Mouse (Mus musculus): Measurements from ENCODE around the gene Mmp7. TPM values are rescaled to one million over a fixed set of nuclear protein-coding genes. Genes with fewer than 3 reads are reported as not detected.

Gene Mmp7
- polyA plus RNA-seq (2014; fragmentation: Nextera tagmentation; extraction: Ambion mirVana), result 0.20 TPM in 1 of 2 replicates, not detected in the other

DNA sequence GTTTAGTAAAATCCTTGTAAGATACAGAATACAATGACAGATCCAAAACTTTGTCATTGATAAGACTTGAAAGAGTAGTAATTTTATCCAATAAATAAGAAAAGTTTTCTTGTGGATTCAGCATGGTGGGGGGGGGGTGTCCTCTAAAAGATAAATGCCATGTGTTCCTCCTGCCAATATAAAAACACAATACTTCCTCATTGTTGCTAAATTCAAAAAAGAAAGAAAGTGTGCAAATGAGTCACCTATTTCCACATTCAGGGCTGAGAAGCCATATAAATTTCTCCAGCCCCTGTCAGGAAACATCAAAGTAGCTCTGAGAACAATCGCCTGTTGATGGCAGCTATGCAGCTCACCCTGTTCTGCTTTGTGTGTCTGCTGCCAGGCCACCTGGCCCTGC is at the start of gene Mmp7:
TSS of gene Mmp7 (plus strand) at position 301 of the 400 bp plus-strand sequence.
- H3K4me1 ChIP-seq (ENCODE audit: control insufficient read depth, insufficient read depth, low read length), result no peaks in the 10 kb centered on the region

GRCm38 (mm10) chr9:7647901-7648300 is 44.0 kb upstream of the Mmp7 start:
- 84% methylated on average over 3 of the region's 3 CpGs for WGBS
- ATAC-seq (ENCODE audit: low read depth) (no peak), DNase-seq (ENCODE audit: low spot score) (no peak)
- Histone ChIP-seq H3K36me3 (ENCODE audit: control insufficient read depth, insufficient read depth, low read length) (no peaks in the 10 kb centered on the region), H3K27ac (replicated peaks; ENCODE audit: low read depth, low read length) (no peak overlapping the region), H3K4me1 (ENCODE audit: control insufficient read depth, insufficient read depth, low read length) (no peaks in the 10 kb centered on the region), H3K4me2 (ENCODE audit: low read depth, low read length) (no peak overlapping the region), H3K9me3 (ENCODE audit: control insufficient read depth, low read length) (no peaks in the 10 kb centered on the region), H3K9ac (ENCODE audit: low read depth, low read length) (no peak overlapping the region), H3K27me3 (replicated peaks; ENCODE audit: control insufficient read depth, insufficient read depth, low read length) (no peaks in the 10 kb centered on the region), H3K4me3 (ENCODE audit: low read depth, low read length) (no peak overlapping the region)

More for the DNA sequence above, at the start of gene Mmp7:
- no peak within 1 kb of the TSS for H3K9ac ChIP-seq (ENCODE audit: low read depth, low read length)
- no peaks in the 10 kb centered on the region for H3K27me3 ChIP-seq (replicated peaks; ENCODE audit: control insufficient read depth, insufficient read depth, low read length)
- 55% methylated on average over 1 of the region's 1 CpGs for WGBS
- no peak within 1 kb of the TSS for H3K4me3 ChIP-seq (ENCODE audit: low read depth, low read length)
- H3K4me2 ChIP-seq (ENCODE audit: low read depth, low read length), result no peak within 1 kb of the TSS
- H3K27ac ChIP-seq (replicated peaks; ENCODE audit: low read depth, low read length), result no peak within 1 kb of the TSS
- DNase-seq (ENCODE audit: low spot score), result no peak
- no peak for ATAC-seq (ENCODE audit: low read depth)
- no peaks in the 10 kb centered on the region for H3K36me3 ChIP-seq (ENCODE audit: control insufficient read depth, insufficient read depth, low read length)
- no peaks in the 10 kb centered on the region for H3K9me3 ChIP-seq (ENCODE audit: control insufficient read depth, low read length)

DNA sequence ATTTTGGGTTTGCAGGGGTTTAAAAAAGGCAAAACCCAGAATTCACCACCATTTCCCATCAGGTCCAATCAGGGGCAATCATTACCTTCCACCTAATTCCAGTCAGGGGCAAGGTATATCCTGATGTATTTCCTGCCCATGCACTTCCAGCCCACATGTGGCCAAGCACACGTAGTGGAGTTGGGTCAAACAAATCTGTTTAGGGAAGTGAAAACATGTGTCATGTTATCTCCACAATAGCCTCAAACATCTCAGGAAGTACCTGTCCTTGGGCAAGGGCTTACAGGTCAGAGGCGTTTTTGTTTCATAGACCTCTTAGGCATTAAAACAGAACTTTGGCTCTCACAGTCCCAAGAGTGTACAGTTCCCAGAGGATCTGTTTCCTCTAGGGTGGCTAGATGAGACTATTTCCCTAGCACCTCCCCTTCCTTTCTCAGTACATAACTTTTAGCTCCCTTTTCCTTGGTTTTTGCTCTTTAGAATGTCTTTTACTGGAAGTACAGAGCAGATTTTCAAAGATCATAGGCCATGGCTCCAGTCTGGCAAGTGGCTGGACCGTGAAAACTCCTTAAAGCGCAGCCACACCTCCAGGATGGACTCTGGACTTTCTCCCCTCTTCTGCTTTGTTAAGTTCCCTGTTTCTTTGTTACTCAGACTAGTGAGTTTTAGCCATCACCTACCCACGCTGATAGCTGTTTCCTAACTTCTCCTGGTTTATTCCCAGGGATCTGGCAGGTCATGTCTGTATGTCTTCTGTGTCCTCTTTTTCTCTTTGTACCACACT is 41.3 kb upstream of the Mmp7 start:
- ATAC-seq (ENCODE audit: low read depth) (no peak), DNase-seq (ENCODE audit: low spot score) (no peak)
- H3K27ac ChIP-seq (replicated peaks; ENCODE audit: low read depth, low read length), result no peak overlapping the region
- no peak overlapping the region for H3K4me2 ChIP-seq (ENCODE audit: low read depth, low read length)
- no peak overlapping the region for H3K4me3 ChIP-seq (ENCODE audit: low read depth, low read length)
- H3K9ac ChIP-seq (ENCODE audit: low read depth, low read length), result no peak overlapping the region
- no peaks in the 10 kb centered on the region for H3K9me3 ChIP-seq (ENCODE audit: control insufficient read depth, low read length)
- no peaks in the 10 kb centered on the region for H3K36me3 ChIP-seq (ENCODE audit: control insufficient read depth, insufficient read depth, low read length)
- H3K4me1 ChIP-seq (ENCODE audit: control insufficient read depth, insufficient read depth, low read length), result no peaks in the 10 kb centered on the region
- 66% methylated on average over 5 of the region's 5 CpGs for WGBS
- no peaks in the 10 kb centered on the region for H3K27me3 ChIP-seq (replicated peaks; ENCODE audit: control insufficient read depth, insufficient read depth, low read length)

DNA sequence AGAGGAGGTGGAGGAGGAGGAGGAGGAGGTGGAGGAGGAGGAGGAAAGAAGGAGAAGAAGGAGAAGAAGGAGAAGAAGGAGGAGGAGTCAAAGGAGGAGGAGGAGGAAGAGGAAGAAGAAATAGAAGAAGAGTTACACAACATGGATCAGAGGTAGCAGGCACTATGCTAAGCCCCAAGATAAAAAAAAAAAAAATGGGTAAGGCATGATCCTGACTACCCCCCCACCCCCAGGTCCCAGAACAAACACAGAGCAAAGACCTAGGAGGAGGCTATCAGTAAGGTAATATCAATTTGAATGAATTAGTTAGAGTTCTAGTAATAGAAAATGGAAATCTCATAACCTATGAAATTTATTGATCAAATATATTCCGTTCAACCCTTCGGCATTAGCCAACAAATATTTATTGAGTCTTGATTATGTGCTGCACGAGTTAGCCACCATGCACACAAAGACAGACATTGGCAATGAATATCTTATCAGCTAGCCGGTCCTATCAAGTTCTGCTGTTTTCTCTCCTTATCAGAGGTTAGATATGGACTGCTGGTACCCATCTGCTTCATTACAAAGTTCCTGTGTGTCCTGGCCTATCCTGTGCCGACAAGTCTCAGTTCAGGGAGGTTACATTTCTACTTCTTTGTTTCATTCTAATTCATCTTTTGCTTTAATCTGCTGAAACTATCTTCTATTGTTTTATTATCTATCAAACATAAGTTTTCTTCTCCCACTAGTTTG is 39.4 kb upstream of the Mmp7 start:
- DNase-seq (ENCODE audit: low spot score) (no peak), ATAC-seq (ENCODE audit: low read depth) (no peak)
- no peaks in the 10 kb centered on the region for H3K9me3 ChIP-seq (ENCODE audit: control insufficient read depth, low read length)
- H3K4me3 ChIP-seq (ENCODE audit: low read depth, low read length), result no peak overlapping the region
- H3K27me3 ChIP-seq (replicated peaks; ENCODE audit: control insufficient read depth, insufficient read depth, low read length), result no peaks in the 10 kb centered on the region
- no peak overlapping the region for H3K9ac ChIP-seq (ENCODE audit: low read depth, low read length)
- no peaks in the 10 kb centered on the region for H3K4me1 ChIP-seq (ENCODE audit: control insufficient read depth, insufficient read depth, low read length)
- H3K4me2 ChIP-seq (ENCODE audit: low read depth, low read length), result no peak overlapping the region
- 88% methylated on average over 5 of the region's 5 CpGs for WGBS
- no peaks in the 10 kb centered on the region for H3K36me3 ChIP-seq (ENCODE audit: control insufficient read depth, insufficient read depth, low read length)
- H3K27ac ChIP-seq (replicated peaks; ENCODE audit: low read depth, low read length), result no peak overlapping the region

DNA sequence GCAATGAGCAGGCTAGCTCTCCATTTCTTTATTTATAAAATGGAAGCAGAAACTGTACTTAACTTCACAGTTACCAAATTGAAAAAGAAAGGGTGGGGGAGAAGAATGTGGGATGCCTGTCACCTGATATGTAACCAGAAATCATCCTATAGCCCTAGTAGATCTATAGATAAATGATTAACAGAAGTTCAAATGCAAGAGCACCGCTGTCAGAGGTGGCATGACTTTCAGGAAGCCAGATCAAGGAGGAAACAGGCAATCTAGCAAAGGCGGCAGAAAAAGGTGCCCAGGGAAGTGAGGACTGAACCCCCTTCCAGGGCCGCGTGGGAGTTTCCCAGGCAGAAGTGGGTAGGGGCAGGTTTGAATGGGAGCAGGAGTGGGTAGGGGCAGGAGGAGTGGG is 33.9 kb upstream of the Mmp7 start:
- no peaks in the 10 kb centered on the region for H3K4me1 ChIP-seq (ENCODE audit: control insufficient read depth, insufficient read depth, low read length)
- no peak for ATAC-seq (ENCODE audit: low read depth)
- no peaks in the 10 kb centered on the region for H3K9me3 ChIP-seq (ENCODE audit: control insufficient read depth, low read length)
- 75% methylated on average over 4 of the region's 4 CpGs for WGBS
- no peak overlapping the region for H3K4me3 ChIP-seq (ENCODE audit: low read depth, low read length)
- H3K27me3 ChIP-seq (replicated peaks; ENCODE audit: control insufficient read depth, insufficient read depth, low read length), result no peaks in the 10 kb centered on the region
- no peak overlapping the region for H3K4me2 ChIP-seq (ENCODE audit: low read depth, low read length)
- DNase-seq (ENCODE audit: low spot score), result no peak
- H3K9ac ChIP-seq (ENCODE audit: low read depth, low read length), result no peak overlapping the region
- no peak overlapping the region for H3K27ac ChIP-seq (replicated peaks; ENCODE audit: low read depth, low read length)
- no peaks in the 10 kb centered on the region for H3K36me3 ChIP-seq (ENCODE audit: control insufficient read depth, insufficient read depth, low read length)

DNA sequence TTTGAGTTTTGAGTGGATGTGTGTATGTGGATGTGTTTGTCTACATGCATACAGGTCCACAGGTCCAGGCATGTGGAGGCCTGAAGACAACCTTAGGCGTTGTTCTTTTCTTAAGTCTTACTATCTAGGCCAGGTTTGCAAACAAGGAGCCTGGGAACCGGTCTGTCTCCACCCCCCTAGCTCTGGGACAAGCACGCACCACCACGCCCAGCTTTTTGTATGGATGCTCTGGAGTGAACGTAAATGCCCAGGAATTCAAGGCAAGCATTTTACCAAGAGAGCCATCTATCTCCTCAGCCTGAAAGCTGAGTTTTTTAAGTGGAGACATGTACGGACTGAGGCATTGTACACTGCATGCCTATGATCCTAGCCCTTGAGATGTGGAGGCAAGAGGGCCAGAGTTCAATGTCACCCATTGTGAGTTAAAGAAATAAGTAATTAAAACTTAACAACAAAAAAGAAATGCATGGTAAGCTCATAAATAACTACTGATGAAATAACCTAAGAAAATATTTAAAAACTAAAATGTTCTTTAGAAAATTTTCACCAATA is 32.3 kb upstream of the Mmp7 start:
- DNase-seq (ENCODE audit: low spot score), result peak; percentile 48
- peak; percentile 67 for ATAC-seq (ENCODE audit: low read depth)
- 72% methylated on average over 6 of the region's 6 CpGs for WGBS

DNA sequence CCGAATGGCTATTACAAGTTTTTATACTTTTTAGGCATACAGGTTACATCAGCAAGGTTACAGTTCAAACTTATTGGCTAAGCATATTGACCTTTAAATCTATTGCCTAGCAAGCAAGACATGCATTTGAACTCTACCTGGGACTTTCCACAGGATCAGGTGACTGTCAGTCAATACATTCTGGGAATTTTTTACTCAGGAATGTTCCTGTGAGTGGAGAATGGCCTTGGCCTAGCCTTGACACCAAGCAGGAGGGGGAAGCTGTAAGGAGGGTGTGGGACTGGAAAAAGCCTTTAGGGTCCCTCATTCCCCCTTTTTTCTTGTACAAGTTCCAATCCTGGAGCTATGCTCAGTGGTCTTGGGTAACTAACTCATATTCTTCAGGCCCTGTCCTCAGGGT is 30.5 kb upstream of the Mmp7 start:
- Histone ChIP-seq H3K4me1 (ENCODE audit: control insufficient read depth, insufficient read depth, low read length) (no peaks in the 10 kb centered on the region), H3K4me3 (ENCODE audit: low read depth, low read length) (no peak overlapping the region), H3K9ac (ENCODE audit: low read depth, low read length) (no peak overlapping the region), H3K4me2 (ENCODE audit: low read depth, low read length) (no peak overlapping the region), H3K9me3 (ENCODE audit: control insufficient read depth, low read length) (no peaks in the 10 kb centered on the region), H3K36me3 (ENCODE audit: control insufficient read depth, insufficient read depth, low read length) (no peaks in the 10 kb centered on the region), H3K27ac (replicated peaks; ENCODE audit: low read depth, low read length) (no peak overlapping the region), H3K27me3 (replicated peaks; ENCODE audit: control insufficient read depth, insufficient read depth, low read length) (no peaks in the 10 kb centered on the region)
- ATAC-seq (ENCODE audit: low read depth) (no peak), DNase-seq (ENCODE audit: low spot score) (no peak)
- WGBS, result 95% methylated on average over 1 of the region's 1 CpGs

More for the DNA sequence above, 32.3 kb upstream of the Mmp7 start:
- no peak overlapping the region for H3K9ac ChIP-seq (ENCODE audit: low read depth, low read length)
- no peak overlapping the region for H3K4me3 ChIP-seq (ENCODE audit: low read depth, low read length)
- no peak overlapping the region for H3K27ac ChIP-seq (replicated peaks; ENCODE audit: low read depth, low read length)
- H3K4me1 ChIP-seq (ENCODE audit: control insufficient read depth, insufficient read depth, low read length), result no peaks in the 10 kb centered on the region
- H3K36me3 ChIP-seq (ENCODE audit: control insufficient read depth, insufficient read depth, low read length), result no peaks in the 10 kb centered on the region
- no peaks in the 10 kb centered on the region for H3K27me3 ChIP-seq (replicated peaks; ENCODE audit: control insufficient read depth, insufficient read depth, low read length)
- H3K4me2 ChIP-seq (ENCODE audit: low read depth, low read length), result no peak overlapping the region
- H3K9me3 ChIP-seq (ENCODE audit: control insufficient read depth, low read length), result no peaks in the 10 kb centered on the region

GRCm38 (mm10) chr9:7669674-7670073 is 22.2 kb upstream of the Mmp7 start:
- Histone ChIP-seq H3K27ac (replicated peaks; ENCODE audit: low read depth, low read length) (no peak overlapping the region), H3K9ac (ENCODE audit: low read depth, low read length) (no peak overlapping the region), H3K4me2 (ENCODE audit: low read depth, low read length) (no peak overlapping the region), H3K27me3 (replicated peaks; ENCODE audit: control insufficient read depth, insufficient read depth, low read length) (no peaks in the 10 kb centered on the region), H3K36me3 (ENCODE audit: control insufficient read depth, insufficient read depth, low read length) (no peaks in the 10 kb centered on the region), H3K4me1 (ENCODE audit: control insufficient read depth, insufficient read depth, low read length) (no peaks in the 10 kb centered on the region), H3K9me3 (ENCODE audit: control insufficient read depth, low read length) (no peaks in the 10 kb centered on the region), H3K4me3 (ENCODE audit: low read depth, low read length) (no peak overlapping the region)
- 43% methylated on average over 1 of the region's 1 CpGs for WGBS
- ATAC-seq (ENCODE audit: low read depth), result peak; percentile 44; the same call in 1 of the 2 replicates
- peak; percentile 70 for DNase-seq (ENCODE audit: low spot score)
